Mouse (Mus musculus) liver, embryonic 14.5 days (tissue): ENCODE data around the gene Klhl10.

ENCODE experiments used
- CTCF ChIP-seq: IDR thresholded peaks from 2 replicates; pipeline ENCODE4 v1.5.1; 2016; ENCODE audit warnings: antibody characterized with exemption, low read depth, control low read depth
- EP300 ChIP-seq: IDR thresholded peaks from 2 replicates; pipeline ENCODE4 v1.6.1; 2016; ENCODE audit warnings: antibody characterized with exemption, low read depth

GRCm38 (mm10) chr11:100426820-100427219 lies 14.9 kb upstream of the Klhl10 start:
- no peak for TF ChIP-seq CTCF
- TF ChIP-seq EP300: no peak
